Mouse (Mus musculus) brain, embryonic 14.5 days (tissue): Measurements from ENCODE around the gene Zfp280b. TPM values are rescaled to one million over a fixed set of nuclear protein-coding genes. Genes with fewer than 3 reads are reported as not detected.

Experiments used
- DNase-seq: peaks from one replicate; pipeline ENCODE4 v3.0.0-alpha.2; 2011; ENCODE audit warnings: low read depth
- CTCF ChIP-seq: fragments of 200-500 bp; IDR thresholded peaks from 2 replicates; pipeline ENCODE4 v1.5.1; 2012; ENCODE audit warnings: inconsistent platforms, mild to moderate bottlenecking, moderate library complexity, borderline replicate concordance; ENCODE audit not compliant: insufficient read depth, insufficient read length; ENCODE audit errors: extremely low read depth
- POLR2A ChIP-seq: fragments of 200-500 bp; IDR thresholded peaks from 2 replicates; pipeline ENCODE4 v1.6.1; 2012; ENCODE audit warnings: mild to moderate bottlenecking, inconsistent platforms, borderline replicate concordance; ENCODE audit not compliant: poor library complexity, insufficient read depth, insufficient read length, severe bottlenecking; ENCODE audit errors: extremely low read depth
- polyA plus RNA-seq: library from polyadenylated mRNA; depleted of rRNA; stranded (reverse); fragments of >200 nt; gene quantifications from 2 replicates; pipeline ENCODE4 v1.2.3, GENCODE M21; 2012

Gene Zfp280b
- polyA plus RNA-seq, 1 experiment = 12.3 TPM

DNA sequence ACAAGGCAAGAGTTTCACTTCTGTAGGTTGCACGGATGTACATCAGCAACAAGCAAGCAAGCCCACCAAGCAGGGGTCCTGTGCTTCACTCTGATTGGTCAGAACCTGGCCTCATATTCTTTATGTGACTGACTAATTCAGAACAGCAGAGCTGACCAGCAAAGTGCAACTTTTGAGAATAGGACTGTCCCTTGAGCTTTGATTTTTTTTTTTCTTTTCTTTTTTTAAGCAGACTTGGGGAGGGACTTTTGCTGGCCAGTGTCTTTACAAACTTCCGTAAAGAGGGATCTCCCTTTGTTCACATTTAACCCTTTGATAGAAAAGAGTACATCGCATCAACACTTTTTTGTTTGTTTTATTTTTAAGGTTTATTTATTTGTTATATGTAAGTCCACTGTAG lies 22.6 kb upstream of the Zfp280b start:
- no peak for TF ChIP-seq CTCF
- TF ChIP-seq POLR2A = no peak

DNA sequence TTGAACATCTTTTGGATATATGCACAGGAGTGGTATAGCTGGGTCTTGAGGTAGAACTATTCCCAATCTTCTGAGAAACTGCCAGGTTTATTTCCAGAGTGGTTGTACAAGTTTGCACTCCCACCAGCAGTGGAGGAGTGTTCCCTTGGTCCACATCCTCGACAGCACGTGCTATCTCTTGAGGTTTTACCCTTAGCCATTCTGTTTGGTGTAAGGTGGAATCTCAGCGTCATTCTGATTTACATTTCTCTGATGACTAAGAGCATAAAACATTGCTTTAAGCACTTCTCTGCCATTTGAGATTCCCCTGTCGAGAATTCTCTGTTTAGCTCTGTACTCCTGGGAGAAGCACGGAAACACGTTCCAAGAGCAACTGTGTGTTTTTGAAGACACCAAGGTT lies 19.5 kb upstream of the Zfp280b start:
- TF ChIP-seq POLR2A (no peak), CTCF (no peak)
- DNase-seq = peak; percentile 30

More for the DNA sequence above, 22.6 kb upstream of the Zfp280b start:
- DNase-seq = no peak

DNA sequence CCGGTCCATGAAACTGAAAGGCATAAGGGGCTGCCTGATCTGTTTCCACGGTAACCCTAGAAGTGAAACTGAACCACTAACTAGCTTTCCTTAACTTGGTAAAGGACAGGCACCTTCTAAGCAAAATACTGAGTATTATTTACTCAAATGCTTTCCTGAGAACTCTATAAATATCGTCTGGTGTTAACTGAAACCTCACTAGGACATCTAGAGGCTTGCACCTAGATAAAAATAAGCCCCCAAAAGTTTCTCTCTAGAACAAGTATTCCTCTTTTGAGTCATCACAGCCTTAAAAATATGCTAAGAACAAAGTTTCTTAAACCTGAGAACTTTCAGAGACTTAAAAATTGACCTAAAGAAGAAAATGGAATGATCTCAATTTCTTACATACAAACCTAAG lies 15.6 kb upstream of the Zfp280b start:
- no peak for TF ChIP-seq CTCF
- no peak for TF ChIP-seq POLR2A
- DNase-seq = no peak

DNA sequence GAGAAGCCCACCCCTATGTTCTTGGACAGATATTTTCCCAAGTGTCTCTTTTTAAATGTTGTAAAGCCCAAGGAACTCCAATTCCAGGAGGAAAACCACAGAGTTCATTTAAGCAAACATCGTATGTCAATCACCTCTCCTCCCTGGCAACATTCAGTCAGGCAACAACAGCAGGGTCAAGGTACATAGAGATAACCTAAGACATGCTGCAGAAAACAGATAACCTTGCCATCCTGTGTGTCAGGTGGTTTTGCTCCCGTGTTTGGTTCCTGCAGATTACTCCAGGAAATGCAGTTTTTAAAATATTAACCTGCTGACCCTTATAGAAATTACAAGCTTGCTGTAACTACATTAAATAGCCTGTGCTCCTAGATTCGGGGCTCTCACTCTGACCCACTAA lies 10.7 kb upstream of the Zfp280b start:
- no peak for TF ChIP-seq CTCF
- TF ChIP-seq POLR2A = no peak
- DNase-seq = no peak

DNA sequence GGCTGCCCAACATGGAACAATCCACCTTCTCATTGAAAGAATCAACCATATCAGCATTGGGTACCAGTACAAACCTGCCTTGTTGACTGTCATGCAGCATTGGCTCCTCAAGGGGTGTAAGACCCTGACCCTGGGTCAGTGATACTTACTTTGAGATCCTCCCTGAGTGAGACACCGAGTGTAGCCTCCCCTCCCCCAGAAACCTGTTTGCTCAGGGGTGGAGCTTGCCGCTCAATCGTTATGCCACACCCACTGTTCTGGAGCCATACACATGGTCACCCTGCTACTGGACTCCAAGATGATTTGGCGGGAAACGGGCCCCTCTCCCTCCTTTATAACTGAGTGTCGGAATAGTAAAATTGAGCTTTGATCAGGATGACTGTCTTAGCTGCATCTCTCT lies 8.5 kb upstream of the Zfp280b start:
- no peak for DNase-seq
- TF ChIP-seq POLR2A = no peak
- no peak for TF ChIP-seq CTCF

DNA sequence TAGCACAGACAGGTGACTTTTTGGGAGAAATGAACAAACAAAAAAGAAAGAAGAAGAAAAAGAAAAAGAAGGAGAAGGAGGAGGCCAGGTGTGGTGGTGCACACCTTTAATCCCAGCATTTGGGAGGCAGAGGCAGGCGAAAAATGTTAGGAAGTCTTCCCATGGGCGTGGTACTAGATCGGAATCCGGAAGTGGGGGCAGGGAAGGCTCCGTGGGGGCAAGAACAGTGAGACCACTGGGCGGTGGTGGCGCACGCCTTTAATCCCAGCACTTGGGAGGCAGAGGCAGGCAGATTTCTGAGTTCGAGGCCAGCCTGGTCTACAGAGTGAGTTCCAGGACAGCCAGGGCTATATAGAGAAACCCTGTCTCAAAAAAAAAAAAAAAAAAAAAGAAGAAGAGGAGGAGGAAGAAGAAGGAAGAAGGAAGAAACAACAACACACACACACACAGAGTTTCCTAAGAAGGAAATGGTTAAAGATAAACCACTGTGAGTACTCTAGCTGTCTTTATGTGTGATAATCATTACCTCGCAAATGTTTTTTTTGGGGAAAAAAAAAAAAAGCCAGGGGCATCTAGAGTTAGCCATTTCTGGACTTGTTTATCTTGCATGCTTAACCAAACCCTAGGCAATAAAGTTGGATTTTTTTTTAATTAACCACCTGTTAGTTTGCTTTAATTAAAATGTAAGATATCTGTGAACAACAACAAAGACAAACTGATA lies 6.8 kb upstream of the Zfp280b start:
- DNase-seq = no peak
- TF ChIP-seq CTCF (no peak), POLR2A (no peak)

- no peak for DNase-seq
- no peak for TF ChIP-seq POLR2A
- no peak for TF ChIP-seq CTCF
Measured at GRCm38 (mm10) chr10:76027127-76028015, 5.1 kb upstream of the Zfp280b start.

- no peak for DNase-seq
- no peak for TF ChIP-seq CTCF
- no peak for TF ChIP-seq POLR2A
Measured at GRCm38 (mm10) chr10:76028016-76028366, 4.5 kb upstream of the Zfp280b start.

GRCm38 (mm10) chr10:76028396-76028795 lies 4.1 kb upstream of the Zfp280b start:
- no peak for DNase-seq
- TF ChIP-seq CTCF (no peak), POLR2A (no peak)

DNA sequence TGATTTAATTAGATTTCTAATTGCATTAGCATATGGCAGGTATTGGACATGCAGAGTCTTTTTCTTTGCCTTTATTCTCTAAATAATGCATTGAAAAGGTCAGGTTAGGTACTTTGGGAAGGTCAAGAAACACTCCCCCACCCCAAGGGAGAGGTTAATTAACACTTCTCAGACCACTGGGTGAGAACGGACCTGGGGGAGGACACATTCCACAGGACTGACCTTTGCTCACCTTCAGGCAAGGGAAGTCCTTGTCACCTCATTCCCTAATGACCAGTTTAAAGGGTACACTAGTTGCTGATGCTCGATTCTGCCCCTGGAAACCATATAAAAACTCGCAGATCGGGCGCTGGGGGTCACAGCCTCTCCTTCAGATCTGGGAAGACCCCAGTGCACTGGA lies 3.2 kb upstream of the Zfp280b start:
- DNase-seq = no peak
- no peak for TF ChIP-seq POLR2A
- TF ChIP-seq CTCF = no peak

GRCm38 (mm10) chr10:76030496-76030895 lies 2.0 kb upstream of the Zfp280b start:
- DNase-seq = no peak
- TF ChIP-seq CTCF (no peak), POLR2A (no peak)

DNA sequence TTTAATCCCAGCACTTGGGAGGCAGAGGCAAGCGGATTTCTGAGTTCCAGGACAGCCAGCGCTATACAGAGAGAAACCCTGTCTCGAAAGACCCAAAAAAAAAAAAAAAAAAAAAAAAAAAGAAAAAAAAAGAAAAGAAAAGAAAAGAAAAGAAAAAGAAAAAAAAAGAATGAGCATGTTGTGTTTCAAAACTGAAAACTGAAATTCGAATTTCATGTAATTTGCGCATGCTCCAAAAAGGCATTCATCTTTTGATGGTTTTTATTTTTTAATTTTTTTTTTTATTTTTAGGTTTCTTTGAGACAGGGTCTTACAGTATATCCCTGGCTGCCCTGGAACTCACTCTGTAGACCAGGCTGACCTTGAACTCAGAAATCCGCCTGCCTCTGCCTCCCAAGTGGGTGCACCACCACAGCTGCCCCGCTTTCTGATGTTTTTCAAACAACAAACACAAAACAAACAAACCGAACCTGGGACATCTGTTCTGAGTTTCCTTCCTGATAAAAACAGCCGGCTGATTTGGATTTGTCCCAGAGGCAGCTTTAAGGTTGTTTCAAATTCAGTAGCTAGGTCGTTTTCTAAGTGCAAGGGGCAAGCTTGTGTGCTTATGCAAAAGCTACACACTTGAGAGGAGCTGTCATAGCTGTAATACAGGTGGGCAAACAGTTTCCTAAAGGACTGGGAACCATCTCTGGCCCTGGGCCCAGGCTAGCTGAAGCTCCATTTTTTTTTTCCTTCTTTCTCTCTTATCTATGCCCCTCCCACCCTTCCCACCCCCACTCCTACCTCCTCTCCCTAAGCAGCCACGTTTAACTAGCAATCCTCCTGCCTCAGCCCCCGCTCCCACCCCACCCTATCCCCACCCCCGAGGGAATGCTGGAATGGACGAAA lies 694 bp upstream of the Zfp280b start:
- no peak for TF ChIP-seq POLR2A
- TF ChIP-seq CTCF = no peak
- DNase-seq = no peak

- no peak for TF ChIP-seq POLR2A
- no peak for TF ChIP-seq CTCF
- DNase-seq = no peak
Measured at GRCm38 (mm10) chr10:76033119-76033455, 637 bp downstream of the Zfp280b start.

DNA sequence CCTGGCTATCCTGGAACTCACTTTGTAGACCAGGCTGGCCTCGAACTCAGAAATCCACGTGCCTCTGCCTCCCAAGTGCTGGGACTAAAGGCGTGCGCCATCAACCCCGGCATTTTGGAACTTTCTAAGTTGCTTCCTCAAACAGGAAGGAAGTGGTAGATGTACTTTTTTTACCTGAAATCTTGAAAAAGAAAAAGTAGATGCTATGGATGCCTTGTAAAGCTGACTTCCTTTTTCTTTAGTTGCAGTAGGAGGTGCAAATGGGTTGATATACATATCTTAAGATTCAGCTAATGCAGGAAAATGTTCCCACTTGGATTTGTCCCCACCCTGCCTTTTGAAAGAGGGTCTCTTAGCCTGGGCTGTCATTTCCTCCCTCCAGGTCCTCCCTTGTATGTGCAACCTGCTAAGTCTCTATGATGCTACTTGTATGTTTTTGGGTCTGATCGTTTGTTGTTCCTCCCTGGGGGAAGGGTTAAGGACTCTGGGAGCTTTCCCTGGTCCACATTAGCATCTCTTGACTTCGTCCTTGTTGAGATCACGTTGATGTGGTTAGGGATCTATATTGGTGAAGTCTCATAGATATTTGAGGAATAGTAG lies 1.7 kb downstream of the Zfp280b start:
- TF ChIP-seq CTCF = no peak
- TF ChIP-seq POLR2A = no peak

More for the DNA sequence above, 1.7 kb downstream of the Zfp280b start:
- DNase-seq = no peak
